Comparison of ENCODE assay signal across 10 mouse cellular contexts in the genomic region with DNA sequence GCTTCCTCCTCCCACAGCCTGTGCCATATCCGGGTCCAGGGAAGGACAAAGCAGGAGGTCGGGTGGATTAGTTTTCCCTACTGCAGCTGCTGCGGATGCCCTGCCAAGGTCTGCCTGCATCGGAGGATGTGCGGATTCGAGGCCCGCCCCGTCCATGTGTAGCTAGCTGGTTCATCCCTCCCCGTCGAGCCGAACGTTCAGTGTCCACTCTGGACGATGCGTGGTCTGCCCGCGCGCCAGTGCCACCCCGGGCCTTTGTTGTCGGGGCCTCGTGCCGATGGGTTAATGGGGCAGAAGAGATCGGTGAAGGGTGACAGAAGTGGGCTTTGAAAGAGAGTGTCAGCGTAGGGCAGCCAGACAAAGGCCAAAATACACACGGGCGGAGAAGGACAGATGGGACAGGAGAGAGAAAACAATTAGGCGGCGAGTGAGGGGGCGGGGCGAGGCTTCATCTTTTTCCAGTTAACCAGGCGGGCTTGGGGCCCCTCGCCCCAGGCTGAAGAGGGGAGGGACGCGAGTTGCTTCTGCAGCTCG. TPM values are rescaled to one million over a fixed set of nuclear protein-coding genes. Genes with fewer than 3 reads are reported as not detected.
A peak's percentile ranks its signal among the peaks of the same experiment; 100 is the strongest.
DNase-seq lines count a peak whose midpoint lies in the region; ATAC-seq and TF ChIP-seq lines count a peak whose summit lies in the region.
"Had no signal": no experiment of that assay in that cellular context is flagged by ENCODE, and none has a peak within 500 bp of the region (broad histone marks: within the 10 kb centered on the region; RNA-seq: fewer than 3 reads in every experiment).

No protein-coding gene starts in this region.

- peak overlapping the region; percentile 17 for H3K4me3 ChIP-seq in embryonic facial prominence, embryonic 12.5 days
- H3K4me3 ChIP-seq in limb, embryonic 14.5 days (replicated peaks; ENCODE audit: low read length): peak overlapping the region; percentile 18
- H3K4me3 ChIP-seq in stomach, embryonic 16.5 days (replicated peaks; ENCODE audit: low read length): peak overlapping the region; percentile 2; the same call in 1 of the 2 replicates
- H3K4me3 ChIP-seq: erythroblast, embryonic 14.5 days; lung, embryonic 15.5 days had no signal

- 0 out of 2 replicates have a peak, but pooled peaks have one; percentile 32 for ATAC-seq in embryonic facial prominence, embryonic 12.5 days (ENCODE audit: insufficient number of reproducible peaks, insufficient read depth, low FRiP score, low TSS enrichment)
- no peak for ATAC-seq in limb, embryonic 14.5 days (ENCODE audit: low FRiP score, low read depth)
- ATAC-seq in stomach, embryonic 16.5 days (ENCODE audit: insufficient read depth, low FRiP score): no peak

- H3K4me2 ChIP-seq in embryonic facial prominence, embryonic 12.5 days (replicated peaks): peak overlapping the region; percentile 36
- peak overlapping the region; percentile 19; the same call in 1 of the 2 replicates for H3K4me2 ChIP-seq in limb, embryonic 14.5 days (replicated peaks; ENCODE audit: low read depth, low read length, severe bottlenecking)
- H3K4me2 ChIP-seq in stomach, embryonic 16.5 days (ENCODE audit: low read depth, low read length): no peak overlapping the region
- H3K4me2 ChIP-seq: lung, embryonic 15.5 days had no signal

- no peak overlapping the region for H3K27ac ChIP-seq in embryonic facial prominence, embryonic 12.5 days
- H3K27ac ChIP-seq in limb, embryonic 14.5 days (replicated peaks; ENCODE audit: low read depth, low read length): no peak overlapping the region
- H3K27ac ChIP-seq in stomach, embryonic 16.5 days (ENCODE audit: low read length): no peak overlapping the region
- H3K27ac ChIP-seq: lung, embryonic 15.5 days had no signal

- TF ChIP-seq POLR2A in limb, embryonic 14.5 days (IDR thresholded peaks at IDR 0.05; ENCODE audit: borderline replicate concordance, extremely low read depth, insufficient read depth, insufficient read length): no peak

- H3K9me3 ChIP-seq in embryonic facial prominence, embryonic 12.5 days: no peaks in the 10 kb centered on the region
- no peaks in the 10 kb centered on the region for H3K9me3 ChIP-seq in limb, embryonic 14.5 days (ENCODE audit: control insufficient read depth, low read length)
- H3K9me3 ChIP-seq in stomach, embryonic 16.5 days (replicated peaks; ENCODE audit: control insufficient read depth, low read length): no peaks in the 10 kb centered on the region
- H3K9me3 ChIP-seq: lung, embryonic 15.5 days had no signal

- H3K36me3 ChIP-seq in embryonic facial prominence, embryonic 12.5 days: no peaks in the 10 kb centered on the region
- H3K36me3 ChIP-seq in limb, embryonic 14.5 days (ENCODE audit: control insufficient read depth, insufficient read depth, low read length): no peaks in the 10 kb centered on the region
- H3K36me3 ChIP-seq in stomach, embryonic 16.5 days (ENCODE audit: control insufficient read depth, insufficient read depth, low read length): no peaks in the 10 kb centered on the region
- H3K36me3 ChIP-seq: lung, embryonic 15.5 days had no signal

- no peaks in the 10 kb centered on the region; the same call in 1 of the 2 replicates for H3K4me1 ChIP-seq in embryonic facial prominence, embryonic 12.5 days
- peaks cover 6% of the 10 kb centered on the region; the same call in 1 of the 2 replicates for H3K4me1 ChIP-seq in limb, embryonic 14.5 days (ENCODE audit: control insufficient read depth, insufficient read depth, low read length)
- peaks cover 4% of the 10 kb centered on the region; the same call in 1 of the 2 replicates for H3K4me1 ChIP-seq in stomach, embryonic 16.5 days (ENCODE audit: control insufficient read depth, insufficient read depth, low read length)

- under 1% methylated on average over 34 of the region's 34 CpGs for WGBS in embryonic facial prominence, embryonic 12.5 days
- WGBS in limb, embryonic 14.5 days: 1% methylated on average over 34 of the region's 34 CpGs
- under 1% methylated on average over 34 of the region's 34 CpGs for WGBS in stomach, embryonic 16.5 days

- H3K9ac ChIP-seq in embryonic facial prominence, embryonic 12.5 days: 0 out of 2 replicates have a peak overlapping the region, but pooled peaks have one; percentile 30
- H3K9ac ChIP-seq in limb, embryonic 14.5 days (ENCODE audit: low read depth, low read length, severe bottlenecking): no peak overlapping the region
- H3K9ac ChIP-seq in stomach, embryonic 16.5 days (ENCODE audit: low read length): no peak overlapping the region
- H3K9ac ChIP-seq: lung, embryonic 15.5 days had no signal

- peak; percentile 30 for DNase-seq in kidney, postnatal 10 days
- no peak for DNase-seq in kidney, adult 11 months
- DNase-seq in limb, embryonic 14.5 days (ENCODE audit: low spot score): no peak
- no peak for DNase-seq in left cerebral cortex, adult 9 months (ENCODE audit: low spot score in 2 of 2)
- no peak for DNase-seq in lung, postnatal 25 days (ENCODE audit: low spot score)
- DNase-seq in lung, postnatal 14 days: no peak

- H3K27me3 ChIP-seq in embryonic facial prominence, embryonic 12.5 days: peaks cover 66% of the 10 kb centered on the region
- peaks cover 63% of the 10 kb centered on the region for H3K27me3 ChIP-seq in limb, embryonic 14.5 days (ENCODE audit: control insufficient read depth, insufficient read depth, low read length)
- peaks cover 68% of the 10 kb centered on the region for H3K27me3 ChIP-seq in stomach, embryonic 16.5 days (ENCODE audit: control insufficient read depth, insufficient read depth, low read length)

RNA-seq across cellular contexts. Expression of a gene that starts 7.8 kb away (rescaled TPM):
- polyA plus RNA-seq in embryonic facial prominence, embryonic 12.5 days (2016; fragmentation: Nextera tagmentation; extraction: Ambion mirVana): 5.0 and 6.4 TPM in 2 replicates
- 0.20 TPM in 2 replicates for polyA plus RNA-seq in limb, embryonic 14.5 days (2012; rRNA removed)
- 0.07 and 0.12 TPM in 2 replicates for polyA plus RNA-seq in limb, embryonic 14.5 days (2014; fragmentation: Nextera tagmentation; extraction: Ambion mirVana)
- not detected in 2 replicates for polyA plus RNA-seq in stomach, embryonic 16.5 days (2015; fragmentation: Nextera tagmentation; extraction: Ambion mirVana)
- polyA plus RNA-seq: erythroblast, embryonic 14.5 days had no signal

RNA-seq across cellular contexts. Expression of a gene that starts 51.1 kb away (rescaled TPM):
- polyA plus RNA-seq in embryonic facial prominence, embryonic 12.5 days (2016; fragmentation: Nextera tagmentation; extraction: Ambion mirVana): 9.6 and 9.9 TPM in 2 replicates
- polyA plus RNA-seq in limb, embryonic 14.5 days (2012; rRNA removed): 16.4 and 17.3 TPM in 2 replicates
- 6.2 and 6.8 TPM in 2 replicates for polyA plus RNA-seq in limb, embryonic 14.5 days (2014; fragmentation: Nextera tagmentation; extraction: Ambion mirVana)
- polyA plus RNA-seq in stomach, embryonic 16.5 days (2015; fragmentation: Nextera tagmentation; extraction: Ambion mirVana): 7.1 and 8.2 TPM in 2 replicates
